Mouse (Mus musculus): ENCODE measurements around the gene Rtn4rl2. TPM values are rescaled to one million over a fixed set of nuclear protein-coding genes. Genes with fewer than 3 reads are reported as not detected.

Gene Rtn4rl2
- polyA plus RNA-seq, 1 experiment from 2014 or later, result 0.82 TPM

DNA sequence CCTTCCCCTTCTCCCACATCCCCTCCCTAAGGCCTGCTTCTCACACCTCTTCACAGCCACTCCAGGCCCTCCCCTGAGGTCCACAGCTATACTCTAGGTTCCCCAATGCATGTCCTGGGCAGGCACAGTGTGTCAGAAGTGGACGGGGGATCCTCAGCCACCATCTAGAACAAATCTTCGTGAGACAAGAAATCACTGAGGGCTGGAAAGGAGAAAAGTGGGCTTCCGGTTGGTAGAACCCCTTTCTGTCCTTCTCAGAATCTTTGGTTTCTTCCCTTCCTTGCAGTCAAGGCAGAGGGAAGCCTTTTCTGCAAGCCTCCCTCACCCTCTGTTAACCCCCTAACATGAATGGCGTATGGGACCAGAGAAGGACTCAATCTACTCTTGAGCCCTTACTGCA, 2.6 kb downstream of the Rtn4rl2 start:
- no peak for DNase-seq (ENCODE audit: low read depth, low spot score)
- peaks cover 14% of the 10 kb centered on the region for H3K27me3 ChIP-seq
- ChIA-PET CTCF (interaction anchor here (5.7 kb wide), 1 partner anchor 15 kb away, joined by 27 read pairs; no protein-coding TSS in a partner anchor), POLR2A (no interaction called here)
- no peak for ATAC-seq
- in situ Hi-C loops (cut with MboI; ENCODE audit: low pct_unique_long_range_greater_than_20kb), result no loop called here
- no peak for TF ChIP-seq CTCF (IDR thresholded peaks at IDR 0.05)

DNA sequence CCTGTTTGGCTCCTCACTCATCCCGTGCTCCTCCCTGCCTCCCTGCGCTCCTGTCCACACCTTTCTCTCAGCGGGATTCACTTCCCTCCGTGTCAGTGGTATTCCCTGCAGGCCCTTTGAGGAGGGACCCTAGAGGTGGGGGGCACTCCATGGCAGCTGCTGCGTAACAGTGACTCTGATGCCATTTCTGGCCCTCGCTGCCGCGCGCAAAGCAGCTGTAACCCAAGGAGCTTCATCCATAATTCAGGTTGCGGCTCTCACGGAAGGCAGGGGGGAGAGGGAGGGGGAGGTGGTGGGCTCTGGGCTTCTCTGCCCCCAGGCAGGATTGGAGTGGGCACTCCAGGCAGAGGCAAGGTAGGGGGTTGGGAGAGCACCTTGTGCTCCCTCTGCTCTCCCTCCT, 3.0 kb downstream of the Rtn4rl2 start:
- DNase-seq (ENCODE audit: low read depth, low spot score) (no peak), ATAC-seq (no peak)
- POLR2A ChIA-PET, result no interaction called here
- TF ChIP-seq CTCF (IDR thresholded peaks at IDR 0.05), result no peak
- peaks cover 14% of the 10 kb centered on the region for H3K27me3 ChIP-seq
- in situ Hi-C loops (cut with MboI; ENCODE audit: low pct_unique_long_range_greater_than_20kb), result no loop called here
- CTCF ChIA-PET, result interaction anchor here (5.7 kb wide), 1 partner anchor 14 kb away, joined by 27 read pairs; no protein-coding TSS in a partner anchor

DNA sequence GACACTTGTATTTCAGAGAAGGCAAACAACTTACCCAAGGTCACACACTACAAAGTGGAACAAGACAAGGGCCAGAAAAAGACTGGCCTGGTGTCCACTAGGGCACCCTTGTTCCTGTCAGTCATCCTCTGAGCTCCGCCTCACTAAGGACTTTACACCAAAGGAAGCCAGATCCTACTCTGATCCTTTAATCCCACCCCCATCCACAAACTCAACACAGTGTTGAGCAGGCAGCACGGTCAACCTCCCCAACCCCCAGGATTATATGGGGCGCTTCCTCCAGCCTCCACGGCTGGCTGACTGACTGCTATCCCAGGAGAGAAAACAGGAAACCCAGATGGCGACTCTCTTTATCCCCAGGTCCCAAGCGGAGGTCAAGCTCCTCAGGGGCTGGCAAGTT, 3.4 kb downstream of the Rtn4rl2 start:
- no peak for TF ChIP-seq CTCF (IDR thresholded peaks at IDR 0.05)
- ATAC-seq (no peak), DNase-seq (ENCODE audit: low read depth, low spot score) (no peak)
- in situ Hi-C loops (cut with MboI; ENCODE audit: low pct_unique_long_range_greater_than_20kb), result no loop called here
- POLR2A ChIA-PET, result no interaction called here
- peaks cover 12% of the 10 kb centered on the region for H3K27me3 ChIP-seq
- CTCF ChIA-PET, result interaction anchor here (5.7 kb wide), 1 partner anchor 14 kb away, joined by 27 read pairs; no protein-coding TSS in a partner anchor

DNA sequence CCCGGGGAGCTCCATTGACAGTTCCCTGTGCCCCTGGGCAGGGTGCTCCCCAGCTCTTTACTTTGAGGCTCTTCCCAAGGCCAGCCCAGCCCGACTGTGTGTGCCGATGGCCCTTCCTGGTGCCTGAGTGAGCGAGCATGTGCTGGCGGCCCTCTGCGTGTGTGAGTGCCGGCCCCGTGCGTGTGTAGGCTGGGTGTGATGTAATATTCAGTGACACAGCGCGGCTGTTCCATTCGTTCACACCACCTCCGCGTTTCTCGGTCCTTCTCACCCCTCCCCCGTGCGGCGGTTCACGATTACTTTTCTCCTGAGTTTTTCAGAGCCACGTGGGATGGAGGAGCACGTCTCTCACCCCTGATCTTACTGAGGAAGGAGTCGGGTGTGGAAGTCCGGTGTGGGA, 3.9 kb downstream of the Rtn4rl2 start:
- in situ Hi-C loops (cut with MboI; ENCODE audit: low pct_unique_long_range_greater_than_20kb), result no loop called here
- DNase-seq (ENCODE audit: low read depth, low spot score) (no peak), ATAC-seq (no peak)
- peaks cover 8% of the 10 kb centered on the region for H3K27me3 ChIP-seq
- POLR2A ChIA-PET, result no interaction called here
- no peak for TF ChIP-seq CTCF (IDR thresholded peaks at IDR 0.05)
- CTCF ChIA-PET, result interaction anchor here (1.0 to 5.7 kb wide), 2 partner anchors 14 to 51 kb away, joined by 3 to 27 read pairs; no protein-coding TSS in a partner anchor

DNA sequence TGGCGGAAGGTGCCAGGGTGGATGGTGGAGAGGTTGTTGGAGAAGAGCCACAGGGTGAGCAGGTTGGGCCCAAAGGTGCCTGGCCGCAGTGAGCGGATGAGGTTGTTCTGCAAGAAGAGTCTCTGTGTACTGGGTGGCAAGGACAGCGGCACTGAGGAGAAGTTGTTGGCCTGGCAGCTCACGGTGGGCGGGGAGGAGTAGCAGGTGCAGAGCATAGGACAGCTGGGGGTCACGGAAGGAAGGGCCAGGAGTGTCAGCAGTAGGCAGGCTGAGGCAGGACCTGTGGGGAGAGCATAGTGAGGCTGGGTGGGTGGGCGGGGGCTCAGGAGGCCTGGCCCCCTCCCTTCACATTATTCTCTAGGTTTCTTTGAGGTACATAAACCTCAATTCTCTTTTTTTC, 5.9 kb downstream of the Rtn4rl2 start:
- no peak for TF ChIP-seq CTCF (IDR thresholded peaks at IDR 0.05)
- CTCF ChIA-PET, result interaction anchor here (5.7 kb wide), 1 partner anchor 11 kb away, joined by 27 read pairs; no protein-coding TSS in a partner anchor
- no peak for ATAC-seq
- H3K27me3 ChIP-seq, result no peaks in the 10 kb centered on the region
- POLR2A ChIA-PET, result no interaction called here
- in situ Hi-C loops (cut with MboI; ENCODE audit: low pct_unique_long_range_greater_than_20kb), result no loop called here
- no peak for DNase-seq (ENCODE audit: low read depth, low spot score)

DNA sequence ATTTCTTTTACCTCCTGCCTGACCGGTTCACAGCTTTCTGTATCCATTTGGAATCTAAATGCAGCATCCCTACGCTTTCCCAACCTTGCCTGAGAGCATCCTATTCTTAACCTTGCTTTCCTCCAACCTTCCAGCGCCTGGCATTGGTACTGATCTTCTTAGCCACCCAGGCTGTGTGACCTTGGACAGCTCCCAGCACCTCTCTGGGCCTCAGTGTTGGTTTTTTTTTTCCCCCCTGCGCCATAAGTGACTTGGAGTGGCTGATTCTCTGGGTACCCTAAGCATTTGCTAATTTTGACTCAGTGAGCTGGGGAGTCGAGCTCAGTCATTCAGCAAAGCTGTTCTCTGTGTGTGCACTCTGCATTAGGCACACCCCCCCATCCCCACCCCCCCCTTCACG, 10.7 kb downstream of the Rtn4rl2 start:
- CTCF ChIA-PET, result interaction anchor here (1.0 kb wide), 1 partner anchor 44 kb away, joined by 4 read pairs; no protein-coding TSS in a partner anchor
- in situ Hi-C loops (cut with MboI; ENCODE audit: low pct_unique_long_range_greater_than_20kb), result no loop called here
- POLR2A ChIA-PET, result no interaction called here

DNA sequence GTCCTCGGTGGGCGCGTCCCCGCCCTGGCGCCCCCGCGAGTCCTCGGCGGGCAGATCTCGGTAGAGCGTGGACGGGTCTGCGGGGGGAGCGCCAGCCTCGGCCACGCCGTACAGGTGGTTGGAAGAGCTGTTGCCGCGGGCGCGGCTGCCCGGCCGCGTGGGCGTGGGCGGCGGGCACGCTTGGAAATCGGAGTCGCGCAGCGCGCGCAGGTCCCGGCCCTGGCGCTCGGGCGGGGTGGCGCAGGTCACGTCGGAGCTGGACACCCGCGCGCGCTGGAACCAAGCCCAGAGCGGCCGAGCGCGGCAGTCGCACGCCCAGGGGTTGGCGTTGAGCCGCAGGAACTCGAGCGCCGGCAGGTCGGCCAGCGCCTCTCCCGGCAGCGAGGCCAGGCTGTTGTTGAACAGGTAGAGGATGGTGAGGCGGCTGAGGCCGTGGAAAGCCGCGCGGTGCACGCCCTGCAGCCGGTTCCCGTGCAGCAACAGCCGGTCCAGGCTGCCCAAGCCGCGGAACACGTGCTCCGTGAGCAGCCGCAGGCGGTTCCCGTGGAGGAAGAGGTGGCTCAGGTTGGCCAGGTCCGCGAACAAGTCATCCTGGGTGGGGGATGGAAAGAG, 14.3 kb downstream of the Rtn4rl2 start:
- in situ Hi-C loops (cut with MboI; ENCODE audit: low pct_unique_long_range_greater_than_20kb), result no loop called here
- CTCF ChIA-PET, result interaction anchor here (1.7 to 2.3 kb wide), 2 partner anchors 17 to 40 kb away, joined by 4 to 6 read pairs; no protein-coding TSS in a partner anchor
- POLR2A ChIA-PET, result no interaction called here
- no peak for TF ChIP-seq CTCF (IDR thresholded peaks at IDR 0.05)
- H3K27me3 ChIP-seq, result peaks cover 11% of the 10 kb centered on the region
- DNase-seq (ENCODE audit: low read depth, low spot score) (no peak), ATAC-seq (peak; percentile 24)

More for the DNA sequence above, 10.7 kb downstream of the Rtn4rl2 start:
- H3K27me3 ChIP-seq, result peaks cover 11% of the 10 kb centered on the region
- no peak for DNase-seq (ENCODE audit: low read depth, low spot score)
- TF ChIP-seq CTCF (IDR thresholded peaks at IDR 0.05), result no peak
- ATAC-seq, result no peak

DNA sequence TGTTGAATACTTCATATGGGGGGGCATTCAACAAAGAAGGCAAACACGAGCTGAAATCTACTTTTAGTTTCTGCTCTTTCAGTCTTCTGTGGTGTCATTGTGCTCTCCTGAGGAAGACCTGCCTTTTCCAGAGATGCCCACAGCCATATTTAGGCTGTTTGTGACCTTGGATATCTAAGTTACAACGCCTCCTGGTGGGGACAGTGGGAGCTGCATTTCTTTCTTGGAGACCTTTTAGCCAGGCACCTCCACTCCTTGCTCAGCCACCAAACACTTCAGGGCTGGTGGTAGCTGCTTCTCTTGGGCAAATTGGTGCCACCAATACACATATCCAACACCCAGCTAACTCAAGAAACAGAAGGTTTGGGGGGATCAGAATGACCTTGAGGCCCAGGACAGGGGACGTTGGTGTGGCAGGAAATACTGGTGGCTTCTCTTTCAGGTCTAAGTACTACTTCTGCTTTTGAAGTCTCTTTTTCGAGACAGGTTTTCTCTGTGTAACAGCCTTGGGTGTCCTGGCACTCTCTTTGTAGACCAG, 15.8 kb downstream of the Rtn4rl2 start:
- in situ Hi-C loops (cut with MboI; ENCODE audit: low pct_unique_long_range_greater_than_20kb), result no loop called here
- peaks cover 15% of the 10 kb centered on the region for H3K27me3 ChIP-seq
- ChIA-PET CTCF (interaction anchor here (4.2 to 7.2 kb wide), 4 partner anchors 12 to 39 kb away, joined by 27 to 44 read pairs (median 34); no protein-coding TSS in a partner anchor), POLR2A (interaction anchor here (0.8 kb wide), 1 partner anchor 17 kb away, joined by 3 read pairs; no protein-coding TSS in a partner anchor)
- DNase-seq (ENCODE audit: low read depth, low spot score) (no peak), ATAC-seq (no peak)
- no peak for TF ChIP-seq CTCF (IDR thresholded peaks at IDR 0.05)

DNA sequence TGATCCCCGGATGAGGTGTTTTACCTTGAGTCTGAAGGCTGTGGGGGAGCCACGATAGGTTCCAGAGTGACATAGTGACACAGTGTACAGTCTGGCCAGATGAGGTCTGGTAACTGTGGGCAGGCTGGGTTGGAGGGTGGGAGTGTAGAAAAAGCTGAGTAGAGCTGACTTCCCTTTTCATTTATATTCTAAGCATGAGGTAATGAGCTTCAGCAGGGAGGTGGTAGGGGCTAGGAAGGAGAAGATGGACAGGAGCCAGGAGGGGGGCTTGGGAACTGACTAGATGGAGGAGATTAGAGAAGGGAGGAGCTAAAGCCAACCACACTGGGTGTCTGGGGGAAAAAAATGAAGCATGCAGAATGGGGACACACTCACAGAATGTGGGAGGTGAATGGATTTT, 17.5 kb downstream of the Rtn4rl2 start:
- CTCF ChIA-PET, result interaction anchor here (0.7 to 7.2 kb wide), 10 partner anchors 9 to 138 kb away, joined by 3 to 44 read pairs (median 5); no protein-coding TSS in a partner anchor
- ATAC-seq (no peak), DNase-seq (ENCODE audit: low read depth, low spot score) (no peak)
- in situ Hi-C loops (cut with MboI; ENCODE audit: low pct_unique_long_range_greater_than_20kb), result no loop called here
- POLR2A ChIA-PET, result interaction anchor here (1.2 kb wide), 1 partner anchor 40 kb away, joined by 4 read pairs; no protein-coding TSS in a partner anchor
- peaks cover 15% of the 10 kb centered on the region for H3K27me3 ChIP-seq
- TF ChIP-seq CTCF (IDR thresholded peaks at IDR 0.05), result no peak

DNA sequence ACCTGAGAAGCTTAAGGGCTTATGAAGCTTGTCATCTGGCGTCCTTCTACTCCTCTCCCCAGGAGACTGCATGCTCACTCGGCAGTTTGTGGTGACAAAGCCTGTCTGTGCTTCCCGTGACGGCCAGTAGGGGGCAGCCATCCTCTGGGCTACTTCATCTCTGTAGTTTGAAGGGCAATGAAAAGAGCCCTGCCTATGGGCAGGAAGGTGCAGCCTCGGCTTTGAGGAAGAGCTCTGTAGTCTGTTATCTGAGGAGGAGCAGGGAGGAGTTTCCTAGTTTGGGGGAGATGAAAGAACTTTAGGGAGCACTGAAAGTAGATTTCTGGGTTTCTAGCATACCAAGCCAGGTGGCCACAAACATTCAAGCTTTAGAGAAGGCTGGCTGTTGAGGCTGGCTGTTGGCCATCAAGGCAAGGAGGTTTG, 18.0 kb downstream of the Rtn4rl2 start:
- in situ Hi-C loops (cut with MboI; ENCODE audit: low pct_unique_long_range_greater_than_20kb), result no loop called here
- peaks cover 15% of the 10 kb centered on the region for H3K27me3 ChIP-seq
- CTCF ChIA-PET, result interaction anchor here (0.7 to 7.2 kb wide), 11 partner anchors 8 to 139 kb away, joined by 3 to 44 read pairs (median 5); no protein-coding TSS in a partner anchor
- peak; percentile 79 for TF ChIP-seq CTCF (IDR thresholded peaks at IDR 0.05)
- POLR2A ChIA-PET, result interaction anchor here (1.2 kb wide), 1 partner anchor 39 kb away, joined by 4 read pairs; no protein-coding TSS in a partner anchor
- peak; percentile 17 for ATAC-seq
- DNase-seq (ENCODE audit: low read depth, low spot score), result no peak

Data from Patski (cell line).